Mouse (Mus musculus) olfactory bulb, adult 2 months (tissue): ENCODE data around the gene Cd200r1.

Source experiments
- CTCF ChIP-seq: fragments of 200-500 bp; IDR thresholded peaks from 2 replicates; pipeline ENCODE4 v1.5.1; 2012; ENCODE audit warnings: low read depth, mild to moderate bottlenecking, low read length, moderate library complexity; ENCODE audit not compliant: insufficient read depth
- POLR2A ChIP-seq: fragments of 200-500 bp; IDR thresholded peaks from 2 replicates; pipeline ENCODE4 v1.6.1; 2012; ENCODE audit warnings: mild to moderate bottlenecking, low read depth, low read length, moderate library complexity; ENCODE audit not compliant: insufficient read depth

DNA sequence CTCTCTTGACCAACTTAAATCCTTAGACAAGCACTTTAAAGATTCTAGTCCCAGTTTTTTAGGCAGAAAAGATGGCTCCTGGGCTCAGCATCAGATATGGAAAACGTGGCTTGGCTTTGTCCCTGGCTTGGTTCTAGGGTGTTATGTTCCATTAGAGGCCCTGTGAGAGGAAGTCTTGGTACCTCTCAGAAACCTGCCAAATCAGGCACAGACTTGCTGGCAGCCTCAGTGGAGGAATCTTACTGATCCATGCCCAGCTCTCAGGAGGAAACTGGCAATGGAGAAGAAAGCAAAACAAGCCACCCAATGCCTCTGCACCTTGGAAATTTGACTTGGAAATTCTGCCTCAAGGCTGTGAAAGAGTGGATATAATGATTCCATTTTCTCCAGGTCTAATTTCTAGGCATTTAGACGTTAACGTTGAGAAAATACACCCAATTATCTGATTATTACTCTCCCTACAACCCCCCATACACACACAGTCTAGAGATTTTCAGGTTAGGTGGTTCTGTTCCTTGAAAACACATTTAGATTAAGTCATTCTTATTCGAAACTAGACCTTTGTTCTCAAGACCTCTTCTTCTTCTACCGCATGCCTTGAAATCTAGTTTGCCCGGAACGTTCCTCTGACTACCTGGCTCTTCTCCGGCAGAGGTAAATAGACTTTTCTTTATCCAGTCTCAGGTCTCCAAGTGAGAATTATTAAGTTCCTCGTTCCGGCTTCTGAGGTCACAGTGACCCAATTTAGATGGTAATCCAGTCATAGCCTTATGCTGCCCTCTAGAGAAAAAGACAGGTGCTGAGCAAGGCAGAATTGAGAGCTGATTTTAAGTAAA, 49.0 kb upstream of the Cd200r1 start:
- TF ChIP-seq CTCF (no peak), POLR2A (no peak)
